Mouse (Mus musculus) frontal cortex, postnatal 36 days (tissue): Measurements from ENCODE around the gene Itpr2.
A peak's percentile ranks its signal among the peaks of the same experiment; 100 is the strongest.

Source experiments
- DNase-seq, 2 experiments: peaks; one replicate each; pipeline ENCODE4 v3.0.0; 2022; ENCODE audit warnings: low spot score in 2 of 2

The Itpr2 gene

DNA sequence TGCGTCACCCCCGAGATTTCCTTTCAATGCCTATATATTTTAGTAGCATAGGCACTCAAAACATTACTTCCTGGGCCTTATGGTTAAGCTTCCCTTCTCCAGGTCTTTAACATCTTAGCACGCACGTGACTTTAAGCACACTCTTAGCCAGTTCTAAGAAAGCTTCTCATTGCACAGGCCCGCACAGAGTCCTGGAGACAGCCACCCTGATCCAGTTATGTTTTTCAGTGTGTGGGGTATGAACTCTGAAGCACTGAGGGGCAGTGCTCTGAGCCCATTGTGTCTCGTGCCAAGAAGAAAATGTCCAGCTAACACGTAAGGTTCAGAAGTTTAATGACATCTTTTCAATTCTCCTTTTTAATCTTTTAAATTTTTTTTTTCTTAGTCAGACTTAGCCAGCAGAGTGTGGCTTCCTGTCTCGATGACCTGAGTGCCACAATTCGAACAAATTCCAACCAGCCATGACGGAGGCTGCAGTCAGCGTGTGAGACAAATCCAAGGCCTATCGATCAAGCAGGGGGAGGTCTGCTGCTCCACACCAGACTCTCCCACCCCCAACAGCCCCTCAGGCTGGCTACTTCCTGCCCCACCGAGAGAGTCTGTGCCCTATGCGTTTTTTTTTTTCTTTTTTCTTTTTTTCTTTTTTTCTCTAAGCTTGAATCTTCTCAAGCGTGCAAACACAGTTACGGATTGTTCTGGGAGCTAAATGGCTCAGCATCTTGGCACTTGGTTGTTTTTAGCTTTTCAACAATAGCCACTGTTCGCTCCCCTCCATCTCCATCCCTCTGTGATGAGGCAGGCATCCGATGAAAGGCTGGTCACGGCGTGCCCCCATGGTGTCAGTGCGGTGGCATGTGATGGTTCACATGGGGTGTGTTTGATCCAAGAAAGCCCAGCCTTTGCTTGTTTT is 390.9 kb downstream of the Itpr2 start:
- peak in 1 of 2 experiments; percentile 20 for DNase-seq

DNA sequence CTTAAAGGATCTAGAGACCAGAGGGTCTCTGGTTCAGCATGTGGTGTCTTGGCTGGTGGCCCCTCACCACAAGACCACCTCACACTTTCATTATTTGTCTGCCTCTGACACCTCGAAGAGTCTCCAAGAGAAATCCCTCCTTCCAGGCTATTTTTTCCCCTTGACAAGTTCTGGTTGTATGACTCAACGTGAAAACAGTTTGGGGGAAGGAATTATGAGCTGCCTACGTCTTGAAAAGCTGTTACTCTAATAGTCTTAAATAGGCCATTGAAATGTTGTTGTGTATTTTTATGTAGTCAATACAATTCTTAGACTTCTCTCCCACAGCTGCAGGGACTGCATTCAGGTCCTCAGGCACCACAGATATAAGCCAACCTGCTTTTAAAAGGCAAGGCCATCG is 391.6 kb downstream of the Itpr2 start:
- no peak for DNase-seq

DNA sequence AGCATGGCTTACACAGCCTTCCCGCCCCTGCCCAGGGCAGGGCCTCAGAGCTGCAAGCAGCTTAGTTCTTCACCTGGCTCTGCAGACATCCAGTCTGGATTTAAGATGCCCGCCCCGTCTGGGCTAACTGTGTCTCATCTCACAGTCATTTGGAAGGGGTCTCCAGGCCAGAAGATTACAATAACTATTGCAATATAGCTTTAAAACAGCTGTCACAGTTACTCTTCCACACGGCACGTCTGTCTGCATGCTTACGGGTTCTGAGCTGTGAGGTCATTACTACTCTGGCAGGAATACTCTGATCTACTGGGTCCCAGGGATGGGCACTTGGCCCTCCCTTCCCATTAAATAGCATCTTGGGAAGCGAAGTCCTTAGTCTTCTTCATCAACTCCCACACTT is 393.3 kb downstream of the Itpr2 start:
- DNase-seq = no peak

DNA sequence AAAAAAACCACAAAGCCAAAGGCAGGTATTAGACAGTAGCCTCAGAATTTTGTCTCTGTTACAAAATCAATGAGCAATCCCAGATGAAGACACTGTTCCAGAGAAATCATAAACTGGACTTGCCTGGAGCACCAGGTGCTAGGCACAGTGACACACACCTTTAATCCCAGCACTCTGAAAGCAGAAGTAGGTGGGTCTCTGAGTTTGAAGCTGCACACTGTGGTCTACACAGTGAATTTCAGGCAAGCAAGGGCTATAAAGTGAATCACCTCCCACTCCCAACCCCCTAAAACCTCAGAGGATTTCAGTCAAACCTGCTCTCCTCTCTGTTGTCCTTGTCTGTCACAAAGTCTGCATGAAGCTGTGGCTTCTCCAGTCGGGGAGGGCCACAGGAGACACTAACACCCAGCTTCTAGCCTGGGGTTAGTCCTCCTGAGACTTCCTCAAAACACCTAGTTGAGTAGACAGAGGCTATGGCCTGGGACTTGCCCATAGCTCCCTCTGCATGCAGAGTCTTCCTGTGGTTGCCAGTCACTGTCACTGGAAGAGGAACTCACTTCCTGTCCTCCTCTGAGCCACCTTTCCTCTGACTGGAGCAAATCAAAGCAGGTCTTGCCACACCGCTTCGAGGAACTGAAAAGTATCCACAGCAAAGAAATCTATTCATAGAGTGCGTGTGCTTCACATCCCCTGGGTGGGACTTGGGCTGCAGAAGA is 394.7 kb downstream of the Itpr2 start:
- no peak for DNase-seq

DNA sequence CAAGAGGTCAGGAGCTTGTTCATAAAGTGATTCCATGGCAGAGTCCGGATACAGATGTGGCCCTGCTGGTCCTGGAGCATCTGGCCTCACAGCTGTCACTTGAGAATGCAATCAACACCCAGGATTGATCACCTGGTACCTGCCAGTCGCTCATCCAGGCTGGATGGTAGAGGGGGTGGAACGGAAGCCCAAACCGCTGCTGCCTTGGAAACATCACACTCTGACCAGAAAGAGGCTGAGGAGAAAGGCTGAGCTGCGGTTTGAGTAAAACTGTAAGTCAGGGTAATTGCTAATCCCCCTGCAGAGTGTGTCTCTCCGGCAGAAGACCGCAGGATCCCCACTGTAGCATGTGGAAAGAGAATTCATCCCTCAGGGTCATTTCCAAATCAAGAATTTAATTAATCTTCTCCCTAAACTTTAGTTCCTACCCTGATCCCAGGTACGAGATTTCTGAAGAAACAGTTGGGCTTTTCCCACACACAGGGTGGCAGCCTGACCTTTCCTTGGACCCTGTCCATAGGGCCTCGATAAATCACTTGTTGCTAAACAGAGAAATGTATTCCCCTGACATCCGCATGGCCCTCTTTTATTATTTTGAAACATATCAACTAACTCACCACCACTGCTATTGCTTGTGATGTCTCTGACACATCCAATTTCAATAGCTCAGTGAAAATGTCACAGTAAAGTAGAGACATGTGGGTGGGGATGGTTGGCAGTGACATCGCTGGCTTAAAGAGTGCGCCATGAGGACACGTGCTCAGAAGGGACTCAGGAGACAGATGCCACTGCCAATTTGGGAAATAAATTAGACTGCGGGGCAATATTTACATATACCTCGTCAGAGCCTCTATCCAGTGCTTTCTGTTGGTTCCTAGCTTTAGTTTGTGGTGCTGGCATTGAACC is 418.7 kb downstream of the Itpr2 start:
- no peak for DNase-seq

DNA sequence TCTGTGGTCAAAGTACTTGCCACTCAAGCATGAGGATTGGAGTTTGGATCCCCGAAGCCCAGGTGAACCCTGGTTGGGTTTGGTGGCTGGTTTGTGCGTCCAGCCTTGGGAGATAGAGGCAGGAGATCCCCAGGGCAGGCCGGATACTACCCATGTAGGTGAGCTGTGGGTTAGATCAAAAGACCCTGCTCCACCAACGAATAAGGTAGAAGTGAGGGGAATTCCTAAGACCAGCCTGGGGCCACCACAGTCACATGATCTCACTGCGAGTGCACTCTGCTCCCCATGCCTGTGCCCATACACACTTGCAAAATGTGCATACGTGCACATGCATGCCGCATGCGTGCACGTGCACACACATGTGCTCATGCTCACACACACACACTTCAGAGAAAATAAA is 419.5 kb downstream of the Itpr2 start:
- no peak for DNase-seq

DNA sequence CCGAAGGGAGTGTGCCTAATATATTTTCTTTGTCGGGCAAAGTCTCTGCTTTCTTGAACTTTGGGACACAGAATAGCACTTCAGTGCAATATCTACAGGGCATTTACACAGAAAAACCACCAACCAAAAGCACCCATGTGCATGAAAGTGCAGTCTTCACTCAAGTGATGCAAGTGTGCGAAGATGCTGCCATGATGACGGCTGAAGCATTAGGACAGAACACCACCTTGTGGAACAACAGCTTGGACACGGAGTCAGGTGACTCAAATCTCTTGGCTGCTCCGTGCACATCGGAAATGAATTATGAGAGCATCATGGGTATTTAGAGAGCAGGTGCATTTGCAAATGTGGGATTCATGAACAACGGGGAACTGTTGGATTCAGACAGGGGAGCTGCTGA is 420.4 kb downstream of the Itpr2 start:
- DNase-seq = no peak

DNA sequence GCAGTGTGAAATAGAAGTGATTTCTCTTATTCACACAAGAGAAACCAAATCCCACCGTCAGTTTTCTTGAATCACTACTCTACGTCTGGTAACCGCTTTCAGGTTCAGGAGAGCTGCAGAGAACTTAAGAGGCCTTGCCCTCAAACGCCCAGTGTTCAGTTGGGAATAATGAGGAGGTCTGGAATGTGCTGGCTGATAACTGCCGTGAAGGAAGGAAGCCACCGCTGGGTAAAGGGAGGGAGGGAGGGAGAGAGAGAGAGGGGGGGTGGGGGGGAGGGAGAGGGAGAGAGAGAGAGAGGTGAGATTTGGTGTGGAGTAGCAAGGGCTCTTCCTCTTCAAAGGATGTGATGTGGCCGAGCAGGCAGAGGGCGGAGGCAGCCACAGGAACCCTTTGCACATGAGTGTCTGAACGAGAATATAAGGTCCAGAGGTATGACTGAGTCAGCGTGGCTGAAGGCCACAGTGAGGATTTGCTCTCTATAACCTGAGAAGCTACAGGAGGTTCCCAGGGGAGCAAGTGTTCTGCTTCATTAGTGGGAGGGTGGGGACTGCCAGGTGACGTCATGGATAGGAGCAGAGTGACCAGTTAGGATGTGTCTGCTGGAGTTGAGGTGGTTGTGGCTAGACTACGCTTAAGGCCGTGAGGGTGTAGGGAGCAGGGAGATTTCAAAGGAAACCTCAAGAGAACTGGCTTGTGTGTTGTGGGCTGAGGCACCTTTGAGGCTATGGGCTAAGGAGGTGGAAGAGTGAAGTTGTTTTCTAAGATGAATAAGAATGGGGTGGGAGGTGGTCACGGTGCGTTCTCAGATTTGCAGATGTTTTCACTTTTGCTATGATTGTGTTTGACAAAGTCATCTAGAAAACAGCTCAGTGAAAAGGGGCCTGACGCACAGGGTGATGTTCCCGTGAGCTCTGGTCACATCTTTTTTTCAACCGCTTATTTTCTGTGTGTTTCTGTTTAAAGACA is 421.2 kb downstream of the Itpr2 start:
- no peak for DNase-seq

DNA sequence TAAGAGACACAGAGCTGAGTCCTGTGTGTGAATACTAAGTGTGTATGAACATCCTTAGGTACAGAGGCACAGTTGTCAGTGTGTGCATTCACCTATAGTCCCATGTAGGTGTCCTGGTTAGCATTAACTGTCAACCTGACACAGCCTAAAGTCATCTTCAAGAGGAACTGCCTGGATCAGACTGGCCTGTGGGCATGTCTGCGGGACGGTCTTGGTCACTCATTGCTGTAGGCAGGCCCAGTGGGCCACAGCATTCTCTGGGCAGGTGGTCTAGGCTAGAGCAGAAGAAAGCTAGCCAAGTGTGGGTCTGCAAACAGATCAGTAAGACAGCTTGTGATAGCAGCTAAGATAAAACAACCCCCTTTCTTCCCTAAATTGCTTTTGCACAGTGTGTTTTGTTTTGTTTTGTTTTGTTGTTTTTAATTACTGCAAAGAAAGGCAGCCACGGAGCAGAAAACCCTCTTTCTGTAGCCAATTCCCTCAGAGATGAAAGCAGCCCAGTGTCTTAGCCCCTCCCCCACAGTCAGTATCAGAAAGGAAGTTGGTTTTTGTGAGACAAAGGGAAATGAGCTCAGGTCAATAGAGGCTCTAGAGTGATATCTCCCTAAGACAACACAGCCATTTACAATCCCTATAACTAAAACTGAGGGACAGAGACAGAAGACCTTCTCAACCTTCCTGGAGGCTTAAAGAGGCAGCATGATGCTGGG is 422.1 kb downstream of the Itpr2 start:
- DNase-seq = no peak

DNA sequence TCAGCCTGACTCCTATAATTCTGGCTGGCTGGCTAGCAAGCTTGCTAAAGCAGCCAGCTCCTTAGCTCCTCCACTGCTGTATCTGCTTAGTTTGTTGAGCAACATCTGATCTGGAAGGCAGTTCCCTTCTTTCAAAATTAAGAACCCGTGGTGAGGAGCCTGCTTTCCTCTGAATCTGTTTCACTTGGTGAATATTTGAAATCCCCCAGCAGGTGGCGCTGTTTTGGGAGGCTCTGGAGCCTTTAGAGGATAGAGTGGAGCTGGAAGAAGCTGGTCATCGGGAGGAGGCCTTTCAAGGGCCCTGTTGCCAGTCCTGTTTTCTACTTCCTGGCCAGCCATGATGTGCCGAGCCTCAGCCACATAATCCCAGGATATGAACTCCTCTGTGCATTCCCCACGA is 422.8 kb downstream of the Itpr2 start:
- peak; percentile 68 to 70 for DNase-seq

DNA sequence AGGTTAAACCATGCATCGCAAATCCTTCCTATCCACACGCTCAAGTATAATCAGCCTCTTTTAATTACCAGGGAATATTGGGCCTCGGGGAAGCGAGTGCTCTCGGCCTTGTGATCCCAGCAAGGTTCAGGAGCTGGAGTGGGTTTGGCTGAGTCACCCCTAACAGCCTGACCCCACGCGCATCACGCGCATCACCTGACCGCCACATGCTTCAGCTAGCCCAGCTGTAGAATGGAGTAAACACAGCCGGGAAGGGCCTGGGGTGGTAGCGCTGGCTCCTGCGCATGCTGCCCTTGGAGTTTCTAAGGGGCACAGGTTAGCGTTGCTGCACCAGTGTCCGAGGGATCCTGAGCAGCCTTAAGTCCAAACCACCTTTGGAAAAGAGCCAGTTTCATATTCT is 423.9 kb downstream of the Itpr2 start:
- DNase-seq = no peak

DNA sequence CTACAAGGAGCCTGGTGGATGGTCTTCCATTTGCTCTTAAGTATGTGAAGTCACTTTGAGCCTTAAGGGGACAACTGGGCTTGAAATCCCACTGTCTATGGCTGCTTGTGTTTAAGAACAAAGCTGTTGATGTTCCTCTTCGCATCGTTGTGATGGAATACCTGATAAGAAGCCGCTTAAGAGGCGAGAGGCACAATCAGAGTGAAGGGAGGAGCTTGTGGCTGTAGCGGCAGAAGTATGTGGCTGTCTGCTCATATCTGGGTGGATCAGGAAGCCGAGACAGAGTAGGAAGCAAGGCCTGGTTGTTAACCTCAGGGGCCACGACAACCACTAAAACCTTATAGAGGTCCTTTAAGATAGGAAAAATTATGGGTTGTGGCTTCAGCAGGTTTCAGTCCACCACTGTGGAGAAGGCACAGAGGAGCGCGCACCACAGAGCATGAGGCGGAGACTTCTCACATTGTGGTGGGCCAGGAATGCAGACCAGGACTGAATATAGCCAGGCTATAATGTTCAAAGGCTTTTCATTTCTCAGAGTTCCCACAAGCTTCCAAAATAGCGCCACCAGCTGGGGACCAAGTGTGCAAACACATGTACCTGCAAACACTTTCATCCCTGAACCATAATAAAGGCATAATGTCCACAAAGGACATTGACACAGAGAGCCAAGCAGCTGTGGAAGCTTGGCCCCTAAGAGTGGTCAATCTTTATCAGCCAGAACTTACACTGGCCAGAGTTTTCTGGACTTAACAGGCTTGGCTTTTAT is 424.7 kb downstream of the Itpr2 start:
- DNase-seq = no peak

DNA sequence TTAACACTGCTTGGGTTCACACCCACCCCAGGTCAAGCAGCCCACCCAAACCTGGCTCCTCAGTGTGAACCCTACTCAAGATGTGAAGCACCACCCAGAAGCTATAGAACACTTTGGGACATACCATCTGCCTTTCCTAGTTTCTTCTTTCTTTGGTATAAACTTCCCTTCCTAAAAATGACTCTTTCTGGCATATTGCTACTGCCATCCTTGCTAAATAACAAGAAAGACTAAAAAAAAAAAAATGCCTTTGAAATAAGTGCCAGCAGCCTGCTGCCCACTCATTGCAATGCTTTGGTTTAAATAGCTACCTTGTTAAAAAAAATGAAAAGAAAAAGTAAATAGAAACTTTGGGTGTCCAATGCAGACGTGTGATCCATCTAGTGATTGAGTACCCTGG is 429.2 kb downstream of the Itpr2 start:
- no peak for DNase-seq

DNA sequence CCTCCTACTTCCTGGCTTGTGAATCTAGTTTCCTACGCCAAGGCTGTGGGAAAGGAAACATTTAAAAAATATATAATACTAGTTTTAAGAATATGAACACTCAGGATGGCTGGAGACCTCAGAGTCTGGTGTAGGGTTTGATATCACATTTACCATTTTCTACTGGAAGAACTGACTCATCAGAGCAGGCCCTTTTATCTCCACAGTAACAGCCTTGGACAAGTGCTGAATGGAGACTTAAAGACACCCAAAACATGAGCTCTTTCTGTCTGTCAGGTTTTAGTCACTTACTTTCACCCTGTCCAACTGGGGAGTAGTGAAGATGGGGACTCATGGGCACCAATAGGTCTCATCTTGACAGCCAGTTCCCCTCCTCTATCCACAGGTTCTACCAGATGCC is 430.1 kb downstream of the Itpr2 start:
- DNase-seq = no peak
